Mouse (Mus musculus) cerebellum, postnatal 10 days (tissue): Measurements from ENCODE around the gene Fkbp15.

Experiments
- DNase-seq, 2 experiments: peaks; one replicate each; pipeline ENCODE4 v3.0.0; 2021; ENCODE audit warnings: mixed read lengths in 2 of 2

Gene Fkbp15

GRCm38 (mm10) chr4:62313641-62314211 lies 46.6 kb downstream of the Fkbp15 start:
- no peak for DNase-seq

GRCm38 (mm10) chr4:62312821-62313220 lies 47.5 kb downstream of the Fkbp15 start:
- DNase-seq = no peak

- no peak for DNase-seq
Observed at GRCm38 (mm10) chr4:62308406-62308805, 51.9 kb downstream of the Fkbp15 start.

- no peak for DNase-seq
Observed at GRCm38 (mm10) chr4:62306840-62307239, 53.5 kb downstream of the Fkbp15 start.

GRCm38 (mm10) chr4:62306301-62306700 lies 54.0 kb downstream of the Fkbp15 start:
- no peak for DNase-seq

- DNase-seq = no peak
Observed at GRCm38 (mm10) chr4:62303288-62303687, 57.1 kb downstream of the Fkbp15 start.

- DNase-seq = no peak
Observed at GRCm38 (mm10) chr4:62302795-62303194, 57.6 kb downstream of the Fkbp15 start.

GRCm38 (mm10) chr4:62300001-62300400 lies 60.3 kb downstream of the Fkbp15 start:
- no peak for DNase-seq

- no peak for DNase-seq
Observed at GRCm38 (mm10) chr4:62297280-62298130, 62.8 kb downstream of the Fkbp15 start.

- no peak for DNase-seq
Observed at GRCm38 (mm10) chr4:62294741-62295140, 65.6 kb downstream of the Fkbp15 start.

- peak in 1 of 2 experiments; percentile 19 for DNase-seq
Observed at GRCm38 (mm10) chr4:62293219-62293861, 67.0 kb downstream of the Fkbp15 start.

- peak; percentile 72 to 76 for DNase-seq
Observed at GRCm38 (mm10) chr4:62292461-62293180, 67.7 kb downstream of the Fkbp15 start.

GRCm38 (mm10) chr4:62290816-62291505 lies 69.4 kb downstream of the Fkbp15 start:
- DNase-seq = no peak

GRCm38 (mm10) chr4:62289226-62289625 lies 71.1 kb downstream of the Fkbp15 start:
- DNase-seq = no peak

GRCm38 (mm10) chr4:62286992-62287900 lies 73.1 kb downstream of the Fkbp15 start:
- peak; percentile 25 to 29 for DNase-seq

- peak; percentile 83 to 86 for DNase-seq
Observed at GRCm38 (mm10) chr4:62286257-62286991, 73.9 kb downstream of the Fkbp15 start.

- DNase-seq = no peak
Observed at GRCm38 (mm10) chr4:62285576-62285975, 74.8 kb downstream of the Fkbp15 start.

GRCm38 (mm10) chr4:62282969-62283368 lies 77.4 kb downstream of the Fkbp15 start:
- no peak for DNase-seq

GRCm38 (mm10) chr4:62281319-62281718 lies 79.0 kb downstream of the Fkbp15 start:
- DNase-seq = no peak

GRCm38 (mm10) chr4:62278081-62278480 lies 82.3 kb downstream of the Fkbp15 start:
- DNase-seq = no peak

- no peak for DNase-seq
Observed at GRCm38 (mm10) chr4:62277222-62277621, 83.1 kb downstream of the Fkbp15 start.
